In genomic region chr11:111333021-111333420, GRCm38 (mm10) we compare ENCODE assay signal across 23 mouse cellular contexts.
A peak's percentile ranks its signal among the peaks of the same experiment; 100 is the strongest.
DNase-seq lines count a peak whose midpoint lies in the region; ATAC-seq and TF ChIP-seq lines count a peak whose summit lies in the region.
"Had no signal": no experiment of that assay in that cellular context is flagged by ENCODE, and none has a peak within 500 bp of the region (broad histone marks: within the 10 kb centered on the region; RNA-seq: fewer than 3 reads in every experiment).

No protein-coding gene starts in this region.

- no peak for TF ChIP-seq CTCF in left cerebral cortex, adult 2 months (IDR thresholded peaks at IDR 0.05)

- H3K4me3 ChIP-seq in left cerebral cortex, adult 2 months: no peak overlapping the region
- H3K4me3 ChIP-seq: embryonic facial prominence, embryonic 15.5 days; erythroblast, embryonic 14.5 days; forebrain, embryonic 10.5 days; gastrocnemius, adult 2 months; heart, embryonic 12.5 days; hindbrain, embryonic 10.5 days had no signal

- peak; percentile 93 for ATAC-seq in frontal cortex, adult (ENCODE audit: low TSS enrichment)
- ATAC-seq: CD4-positive, CD25-positive, alpha-beta regulatory T cell, adult 4 months; forebrain, embryonic 14.5 days had no signal

- no peak for DNase-seq in frontal cortex, postnatal 10 days (ENCODE audit: low spot score in 2 of 2)
- DNase-seq in left cerebral cortex, adult 18-20 months (ENCODE audit: low spot score in 2 of 2): peak; percentile 4 to 7
- no peak for DNase-seq in left cerebral cortex, adult 2 months (ENCODE audit: extremely low spot score in 1 of 2, low spot score in 2 of 2)
- DNase-seq in right cerebral cortex, adult 2 months (ENCODE audit: low spot score in 2 of 2): peak; percentile 9
- DNase-seq in right cerebral cortex, postnatal 10 days (ENCODE audit: low spot score in 2 of 2): no peak
- no peak for DNase-seq in kidney, postnatal 36 days
- DNase-seq: adrenal gland, adult 8-10 months; adrenal gland, postnatal 36 days; B cell, adult 2 months; cerebellum, adult 11 months; cerebellum, adult 8-10 months; cerebellum, postnatal 14 days; embryo, embryonic 11 days; gastrocnemius, adult 2 months; gastrocnemius, postnatal 25 days had no signal

- intact Hi-C loops in left cerebral cortex, adult 2 months (cut with DNase I): no loop called here

- no peak overlapping the region for H3K27ac ChIP-seq in left cerebral cortex, adult 2 months
- H3K27ac ChIP-seq: embryonic facial prominence, embryonic 15.5 days; forebrain, embryonic 10.5 days; hindbrain, embryonic 10.5 days had no signal

Comparison
In these comparisons a context has a peak if more than half of its experiments do, and no peak if none do; other contexts are left out.
1. DNase-seq: peak in left cerebral cortex, adult 18-20 months (2 of 2) and right cerebral cortex, adult 2 months (2 of 2); none in frontal cortex, postnatal 10 days (0 of 2), left cerebral cortex, adult 2 months (0 of 2), right cerebral cortex, postnatal 10 days (0 of 2) and kidney, postnatal 36 days (0 of 2).